Mouse (Mus musculus): ENCODE data around the gene Ankrd27.

DNA sequence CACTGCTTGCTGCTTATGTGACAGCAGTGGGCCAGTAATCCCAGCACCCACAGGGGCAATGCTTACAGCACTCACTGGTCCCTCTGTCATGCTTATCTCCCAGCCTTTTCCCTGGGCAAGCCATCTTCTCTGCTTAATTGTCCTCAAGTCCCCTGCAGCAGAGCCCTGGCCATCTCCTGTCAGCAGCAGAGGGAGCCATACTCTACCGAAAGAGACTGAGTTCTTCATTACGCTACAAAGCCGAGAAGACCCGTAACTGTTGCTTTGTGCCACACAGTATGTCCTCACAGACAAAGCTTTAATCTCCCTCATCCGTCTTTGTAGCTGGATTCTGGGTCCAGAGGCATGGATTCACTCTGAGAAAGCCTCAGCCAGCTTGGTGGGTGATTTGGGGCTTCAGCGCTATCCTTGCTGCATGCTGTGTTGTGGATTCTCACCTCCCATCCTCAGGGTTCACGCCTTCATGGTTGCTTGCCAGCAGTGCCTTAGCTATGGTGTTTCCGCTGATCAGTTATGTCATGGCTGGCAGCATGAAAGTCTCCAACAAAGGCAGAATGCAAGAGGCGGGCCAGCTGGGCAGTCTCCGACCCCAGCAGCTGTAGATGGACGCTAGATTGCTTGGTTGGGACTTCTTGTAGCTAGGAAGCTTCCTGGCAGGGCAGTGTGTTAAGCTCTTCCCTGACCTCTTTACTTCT is 64.8 kb downstream of the Ankrd27 start:
- TF ChIP-seq TAL1 (IDR thresholded peaks at IDR 0.05; ENCODE audit: low read length) (no peak), GATA1 (IDR thresholded peaks at IDR 0.05; ENCODE audit: low read length) (no peak)
